Mouse (Mus musculus) bone marrow, adult 2 months (tissue): ENCODE measurements around the gene Has1.

ENCODE experiments used
- CTCF ChIP-seq: fragments of 200-500 bp; IDR thresholded peaks from 2 replicates; pipeline ENCODE4 v1.5.1; 2011; ENCODE audit warnings: low read length, control low read depth; ENCODE audit not compliant: control insufficient read depth, insufficient read depth
- POLR2A ChIP-seq: fragments of 200-500 bp; IDR thresholded peaks from 2 replicates; pipeline ENCODE4 v1.6.1; 2011; ENCODE audit warnings: low read depth, mild to moderate bottlenecking, control low read depth, low read length, borderline replicate concordance; ENCODE audit not compliant: control insufficient read depth

DNA sequence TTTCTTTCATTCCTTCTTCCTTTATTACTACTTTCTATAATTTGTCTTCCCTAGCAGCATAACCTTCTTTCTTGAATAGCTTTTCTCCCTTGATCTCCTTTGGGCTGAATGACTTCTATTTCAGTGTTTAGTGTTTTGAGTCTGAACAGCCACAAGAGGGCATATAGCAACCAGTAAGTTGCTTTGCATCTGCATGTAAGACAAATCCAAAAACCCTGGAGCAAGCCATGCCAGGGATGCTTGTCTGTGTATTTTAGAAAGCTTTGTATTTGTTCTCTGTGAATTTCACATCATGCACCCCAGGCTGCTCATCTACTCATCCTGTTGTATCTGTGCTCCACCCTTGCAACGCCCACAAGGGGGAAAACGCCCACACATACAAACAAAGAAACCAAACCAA, 44.3 kb upstream of the Has1 start:
- TF ChIP-seq CTCF = no peak
- TF ChIP-seq POLR2A = no peak
